Mouse (Mus musculus) gastrocnemius, postnatal 14 days (tissue): ENCODE measurements around the gene Prpf38b. TPM values are rescaled to one million over a fixed set of nuclear protein-coding genes. Genes with fewer than 3 reads are reported as not detected.
"Not testable (repeated sequence)": the region's sequence is repeated elsewhere in the genome, so short reads cannot be mapped to it uniquely, and the experiment has no call there.

ENCODE experiments used
- DNase-seq: peaks from one replicate; pipeline ENCODE4 v3.0.0; 2021; ENCODE audit warnings: mixed read lengths
- intact Hi-C: fragments of 180-260 bp; cut with DNase I; formaldehyde crosslinking; loops from one replicate; pipeline ENCODE4 v1.15.1; 2025; ENCODE audit warnings: low total_unique reads
- total RNA-seq, 2 experiments: library from RNA; stranded (reverse); gene quantifications; 2 replicates each; pipeline ENCODE4 v1.2.3; 2021

Gene Prpf38b
- total RNA-seq, 2 experiments from 2014 or later, result 18.6 to 19.5 TPM

DNA sequence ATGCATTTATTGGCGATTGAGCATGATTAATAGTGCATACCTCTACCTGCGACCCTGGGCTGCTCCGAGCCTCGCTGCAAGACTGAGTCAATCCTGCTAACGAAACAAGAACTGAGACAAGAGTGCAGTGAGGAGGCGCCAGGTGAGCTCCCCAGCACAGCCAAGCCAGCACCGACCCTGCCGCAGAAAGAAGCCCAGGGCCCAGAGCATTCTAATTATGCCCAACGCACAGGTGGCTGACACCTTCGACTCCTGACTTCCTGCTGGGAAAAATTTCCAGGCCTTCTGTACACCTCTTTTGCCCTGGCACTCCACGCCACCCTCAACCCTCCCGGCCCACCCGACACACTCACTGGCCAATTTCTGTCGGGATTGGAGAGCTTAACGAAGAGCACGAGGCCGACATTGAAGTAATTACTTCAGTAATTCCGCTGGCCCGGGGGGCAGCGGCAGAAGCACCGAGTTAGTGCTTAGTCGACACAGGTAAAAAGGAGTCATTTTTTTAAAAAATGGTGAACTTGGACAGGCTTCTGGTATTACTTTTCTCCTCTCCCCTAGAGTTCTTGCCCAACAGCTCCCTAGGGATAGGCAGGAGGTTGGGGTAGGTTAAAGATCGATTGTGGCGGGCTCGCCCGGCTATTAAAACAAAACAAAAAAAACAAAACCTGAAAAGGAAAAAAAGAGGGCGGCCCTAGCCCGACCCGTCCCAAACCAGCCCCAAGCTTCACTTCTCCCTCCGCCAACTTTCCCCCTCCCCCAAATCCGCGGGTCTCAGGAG, 1.0 kb downstream of the Prpf38b start:
- intact Hi-C loops, result loop anchor here (5.0 kb wide), 1 partner anchor 68 kb away; the partner anchor contains the start of gene Stxbp3
- peak; percentile 13 for DNase-seq

DNA sequence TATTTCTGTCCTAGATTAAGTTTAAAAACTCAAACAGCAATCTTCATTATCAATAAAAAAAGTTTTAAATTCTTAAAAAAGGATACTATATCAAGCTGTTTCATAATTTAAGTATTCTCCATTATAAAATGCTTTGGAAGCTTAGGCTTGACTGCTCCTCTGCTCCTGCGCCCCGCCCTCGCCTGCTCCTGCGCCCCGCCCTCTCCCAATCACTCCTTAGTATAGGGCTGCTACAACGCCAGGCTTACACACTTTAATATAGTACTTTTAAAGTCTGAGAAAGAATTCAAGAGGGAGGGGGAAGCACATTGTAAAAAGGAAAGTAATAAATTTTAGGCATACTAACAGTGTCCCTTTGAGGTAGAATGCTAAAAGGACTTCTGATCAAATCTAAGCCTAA, 8.6 kb downstream of the Prpf38b start:
- intact Hi-C loops, result no loop called here

DNA sequence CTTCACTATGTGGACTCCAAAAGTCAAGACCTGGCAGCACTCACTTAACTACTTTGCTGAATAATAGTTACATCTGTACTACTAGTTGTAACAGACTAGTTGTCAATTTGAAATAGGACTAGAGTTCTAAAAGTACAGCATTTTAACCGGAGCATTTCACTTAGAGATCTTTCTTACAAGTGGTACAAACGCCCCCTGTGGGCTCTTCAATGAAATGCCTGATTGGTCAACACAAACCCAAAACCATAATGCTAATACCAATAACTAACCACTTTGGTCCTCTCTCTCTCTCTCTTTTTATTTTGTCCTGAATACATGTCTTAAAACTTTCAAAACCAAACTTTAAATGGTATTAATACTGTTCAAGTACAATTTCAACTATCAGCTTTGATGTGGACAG, 9.5 kb downstream of the Prpf38b start:
- intact Hi-C loops, result no loop called here
- DNase-seq, result no peak

More for the DNA sequence above, 8.6 kb downstream of the Prpf38b start:
- DNase-seq, result no peak

DNA sequence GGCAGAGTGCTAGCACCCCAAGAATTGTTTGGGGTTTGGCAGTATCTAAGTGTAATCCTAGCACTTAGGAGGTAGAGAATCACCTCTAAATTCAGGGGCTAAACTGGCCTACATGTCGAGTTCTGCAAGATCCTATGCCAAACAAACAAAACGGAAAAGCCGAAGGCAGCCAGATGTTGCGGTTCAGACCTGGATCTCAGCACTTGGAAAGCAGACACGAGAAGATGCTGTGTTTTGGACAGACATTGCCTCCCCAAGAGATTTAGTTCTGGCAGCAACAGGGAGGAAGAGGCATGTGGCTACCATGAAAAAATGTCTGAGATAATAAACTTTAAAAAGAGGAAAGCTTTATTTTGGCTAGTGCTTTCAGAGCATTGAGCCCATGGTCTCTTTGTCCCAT, 10.8 kb downstream of the Prpf38b start:
- intact Hi-C loops, result no loop called here
- DNase-seq, result no peak

DNA sequence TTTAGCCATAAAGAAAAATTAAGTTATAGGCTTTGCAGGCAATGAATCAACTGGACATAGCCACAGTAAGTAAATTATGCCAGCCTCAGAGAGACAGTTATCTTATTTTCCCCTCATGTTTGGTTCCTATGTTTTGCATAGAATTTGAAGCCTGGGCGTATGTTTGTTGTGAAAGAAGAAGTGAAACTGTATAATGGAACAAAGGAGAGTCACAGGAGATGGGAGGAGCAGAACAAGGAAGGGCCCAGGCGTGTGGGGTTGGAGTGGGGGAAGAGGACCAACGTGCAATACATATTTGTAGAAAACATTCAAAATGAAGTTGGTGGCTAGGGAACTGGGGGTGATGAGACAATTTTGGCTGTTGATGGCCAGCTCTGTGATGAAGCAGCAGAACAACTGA, 11.4 kb downstream of the Prpf38b start:
- no peak for DNase-seq
- intact Hi-C loops, result no loop called here

DNA sequence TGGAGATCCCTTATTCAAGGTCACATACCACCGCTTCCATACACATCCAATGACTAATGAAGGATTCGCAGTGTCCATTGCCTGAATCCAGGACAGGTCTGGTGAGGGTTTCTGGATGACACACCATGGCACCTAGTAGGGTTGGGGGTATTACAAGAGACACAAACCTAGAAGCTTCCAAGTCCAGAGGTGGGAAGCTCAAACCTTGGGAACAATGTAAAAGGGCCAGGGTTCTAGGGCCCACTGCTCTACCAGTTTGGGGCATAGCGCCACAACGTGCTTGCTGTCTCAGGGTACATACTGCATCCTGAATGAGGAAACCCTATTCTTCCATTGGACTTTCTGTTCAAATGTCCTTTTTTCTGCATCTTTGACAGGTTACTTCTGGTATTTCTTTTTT, 12.9 kb downstream of the Prpf38b start:
- intact Hi-C loops, result no loop called here
- DNase-seq, result no peak

DNA sequence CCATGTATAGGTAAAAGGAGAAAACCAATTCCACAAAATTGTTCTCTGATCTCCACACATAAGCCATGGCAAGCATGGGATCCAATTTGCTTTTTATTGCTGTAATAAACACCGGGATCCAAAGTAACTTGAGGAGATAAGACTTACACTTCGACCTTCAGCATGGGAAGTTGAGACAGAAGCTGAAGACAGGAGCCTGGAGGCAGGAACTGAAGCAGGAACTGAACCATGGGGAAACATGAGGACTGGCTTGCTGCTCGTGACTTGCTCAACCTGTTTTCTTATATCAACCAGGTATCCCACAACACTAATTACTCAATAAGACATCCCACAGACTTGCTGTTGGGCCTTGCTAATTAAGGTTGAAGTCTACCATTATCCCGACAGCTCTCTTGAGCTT, 18.6 kb downstream of the Prpf38b start:
- intact Hi-C loops, result no loop called here
- no peak for DNase-seq

DNA sequence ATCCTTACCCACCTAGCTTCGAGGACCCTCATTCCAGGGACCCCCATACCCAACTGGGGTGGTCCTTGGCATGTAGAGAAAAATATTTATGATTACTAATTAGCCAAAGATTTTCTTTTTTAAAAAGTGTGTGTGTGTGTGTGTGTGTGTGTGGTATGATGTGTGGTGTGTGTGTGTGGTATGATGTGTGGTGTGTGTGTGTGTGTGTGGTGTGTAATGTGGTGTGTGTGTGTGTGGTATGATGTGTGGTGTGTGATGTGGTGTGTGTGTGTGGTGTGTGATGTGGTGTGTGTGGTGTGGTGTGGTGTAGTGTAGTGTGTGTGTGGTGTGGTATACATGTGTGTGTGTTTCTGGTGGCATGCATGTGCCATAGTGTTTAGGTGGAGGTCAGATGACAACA, 19.4 kb downstream of the Prpf38b start:
- no peak for DNase-seq
- intact Hi-C loops, result no loop called here

DNA sequence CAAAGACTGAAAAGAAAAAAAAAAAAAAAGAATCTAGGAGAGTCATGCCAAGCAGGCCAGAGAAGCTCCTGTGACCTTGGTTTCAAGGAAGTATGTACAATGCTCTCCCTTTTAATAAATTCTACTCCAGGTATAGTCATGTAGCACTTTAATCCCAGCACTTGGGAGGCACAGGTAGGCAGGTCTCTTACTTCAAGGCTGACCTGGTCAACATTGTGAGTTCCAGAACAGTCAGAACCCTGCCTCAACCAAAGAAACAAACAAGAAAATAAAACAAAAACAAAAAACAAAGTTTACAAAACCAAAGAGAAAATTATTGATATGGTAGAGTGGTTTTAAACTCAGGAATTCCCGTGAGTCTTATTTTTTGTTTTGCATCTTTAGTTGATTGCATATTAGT, 21.6 kb downstream of the Prpf38b start, which contains the start of gene Fndc7:
Gene Fndc7, minus strand, starts transcription at position 101 of the 400 bp plus-strand sequence.
- no peak for DNase-seq
- intact Hi-C loops, result no loop called here

DNA sequence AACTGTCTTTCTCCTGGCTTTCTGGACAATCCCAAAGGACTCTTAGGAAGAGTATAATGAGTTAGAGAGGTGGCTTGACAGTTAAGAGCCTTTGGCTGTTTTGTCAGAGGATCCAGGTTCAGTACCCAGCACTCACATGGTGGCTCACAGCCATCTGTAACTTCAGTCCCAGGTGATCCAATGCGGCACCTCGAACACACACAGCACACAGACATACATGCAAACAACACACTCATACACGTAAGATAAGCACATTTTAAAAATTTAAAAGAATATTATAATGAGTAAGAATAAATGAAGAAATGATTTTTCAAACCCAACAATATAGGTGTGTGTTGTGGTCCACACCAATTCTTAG, 23.9 kb downstream of the Prpf38b start:
- DNase-seq, result no peak
- intact Hi-C loops, result no loop called here

DNA sequence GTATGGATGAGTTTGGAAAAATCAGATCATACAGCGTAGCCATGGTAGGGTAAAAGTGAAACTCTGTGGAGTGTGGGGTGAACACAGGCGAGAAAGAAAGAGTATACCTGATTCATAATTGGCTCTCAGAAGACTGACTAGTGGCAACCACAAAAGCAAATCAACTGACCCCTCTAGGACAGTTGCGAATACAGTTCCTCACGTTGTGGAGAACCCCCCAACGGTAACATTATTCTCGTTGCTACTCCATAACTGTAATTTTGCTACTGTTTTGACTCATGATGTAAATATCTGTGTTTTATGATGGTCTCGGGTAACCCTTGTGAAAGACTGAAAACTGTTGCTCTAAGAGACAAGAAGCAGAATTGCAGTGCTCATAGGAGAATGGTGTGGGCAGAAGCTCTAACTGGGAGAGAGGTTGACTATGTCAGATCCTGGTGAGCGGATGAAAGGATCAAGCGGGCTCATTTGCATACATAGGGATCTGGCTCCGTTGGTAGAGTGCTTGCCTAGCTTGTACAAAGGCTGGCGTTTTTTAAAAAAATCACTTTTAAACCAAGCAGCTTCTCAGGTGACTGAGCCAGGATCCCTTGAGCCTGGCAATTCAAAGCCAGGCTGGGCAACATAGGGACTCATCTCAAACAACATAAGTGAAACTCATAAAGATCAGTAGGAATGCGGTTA, 24.5 kb downstream of the Prpf38b start:
- intact Hi-C loops, result no loop called here
- DNase-seq, result no peak

DNA sequence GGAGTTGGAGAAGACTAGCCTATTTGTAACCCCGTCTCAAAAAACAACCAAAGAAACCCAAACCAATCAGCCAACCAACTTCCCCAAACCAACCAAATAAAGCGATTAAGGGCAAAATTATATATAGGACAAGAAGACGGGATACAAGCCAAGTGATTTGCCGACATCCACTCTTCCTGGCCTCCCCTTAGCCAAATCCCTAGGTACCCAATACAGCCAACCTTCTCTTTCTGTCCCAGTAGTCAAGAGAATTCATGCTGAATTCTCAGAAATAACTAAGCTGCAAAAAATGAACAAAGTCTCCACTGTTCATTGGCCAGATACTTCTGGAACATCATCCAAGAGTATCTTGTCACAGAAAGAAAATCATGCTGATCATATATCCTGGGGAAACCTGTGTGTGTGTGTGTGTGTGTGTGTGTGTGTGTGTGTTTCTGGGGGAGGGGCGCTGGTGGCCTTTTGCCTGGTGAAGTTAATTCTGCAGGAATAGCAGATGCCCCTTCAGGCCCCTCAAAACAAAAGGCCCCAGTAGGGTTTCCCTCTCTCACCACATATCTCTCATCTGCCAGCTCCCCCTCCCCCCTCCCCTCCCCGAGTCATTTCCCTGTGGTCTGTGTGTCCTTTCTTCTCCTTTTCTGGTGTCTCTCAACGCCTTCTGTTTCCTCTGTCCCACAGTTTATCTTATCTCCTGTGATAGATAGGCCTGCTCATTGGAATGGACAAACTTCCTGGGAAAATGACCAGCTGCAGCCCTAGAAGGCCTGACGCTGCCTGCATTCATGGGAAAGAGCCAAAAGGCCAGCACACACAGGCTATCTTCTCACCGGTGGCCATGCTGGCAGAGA, 25.6 kb downstream of the Prpf38b start:
- no peak for DNase-seq
- intact Hi-C loops, result no loop called here

DNA sequence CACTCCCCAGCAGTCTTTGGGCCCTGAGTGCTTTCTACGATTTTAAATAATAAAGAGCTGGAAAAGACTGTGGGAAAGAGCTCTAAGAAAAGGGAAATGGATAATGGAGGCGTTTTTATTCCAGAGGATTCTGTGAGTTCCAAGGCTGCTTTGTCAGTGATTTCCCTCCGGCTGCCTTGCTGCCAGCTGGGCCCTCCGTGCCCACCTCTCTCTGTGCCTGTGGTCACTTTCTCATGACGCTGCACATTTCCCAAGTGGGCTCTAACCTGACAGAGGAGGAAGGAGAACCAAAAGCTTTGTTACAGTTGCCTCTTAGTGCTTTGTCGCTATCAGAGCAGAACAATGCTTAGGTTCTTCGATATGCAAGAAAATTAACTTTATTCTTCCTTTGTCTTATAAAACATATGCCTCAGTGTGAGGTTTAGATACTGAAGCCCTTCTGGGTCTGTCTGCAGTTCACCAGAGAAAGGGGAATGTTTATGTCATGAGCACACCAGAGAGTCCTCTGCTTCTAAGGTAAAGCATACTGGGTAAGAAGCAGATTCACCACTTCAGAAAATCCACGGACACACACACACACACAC, 26.7 kb downstream of the Prpf38b start:
- no peak for DNase-seq
- intact Hi-C loops, result no loop called here

DNA sequence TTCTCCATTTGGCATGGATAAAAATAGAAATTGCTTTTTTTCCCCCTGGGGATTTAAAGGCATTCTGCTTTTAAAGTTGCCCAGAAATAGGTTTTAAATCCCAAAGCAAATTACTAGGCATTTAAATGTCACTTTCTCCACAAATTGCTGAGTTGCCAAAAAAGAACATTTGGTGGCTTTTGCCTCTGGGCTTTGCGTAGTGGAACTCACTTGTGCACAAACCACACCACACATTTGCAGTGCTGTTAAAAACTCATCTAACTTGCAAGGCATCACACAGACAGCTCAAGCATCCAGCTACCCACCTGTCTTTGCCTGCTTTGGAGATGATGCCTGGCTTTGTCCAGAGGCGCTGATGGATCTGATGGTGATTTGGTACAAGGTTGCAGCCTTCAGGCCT, 28.5 kb downstream of the Prpf38b start:
- no peak for DNase-seq
- intact Hi-C loops, result no loop called here

DNA sequence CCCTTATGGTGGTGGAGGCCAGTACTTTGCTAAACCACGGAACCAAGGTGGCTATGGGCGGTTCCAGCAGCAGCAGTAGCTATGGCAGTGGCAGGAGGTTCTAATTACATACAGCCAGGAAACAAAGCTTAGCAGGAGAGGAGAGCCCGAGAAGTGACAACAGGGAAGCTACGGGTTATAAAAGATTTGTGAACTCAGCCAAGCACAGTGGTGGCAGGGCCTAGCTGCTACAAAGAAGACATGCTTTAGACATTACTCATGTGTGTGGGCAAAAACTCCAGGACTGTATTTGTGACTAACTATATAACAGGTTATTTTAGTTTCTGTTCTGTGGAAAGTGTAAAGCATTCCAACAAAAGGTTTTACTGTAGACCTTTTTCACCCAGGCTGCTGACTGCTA, 29.7 kb downstream of the Prpf38b start:
- intact Hi-C loops, DNase-seq: not testable (repeated sequence)

DNA sequence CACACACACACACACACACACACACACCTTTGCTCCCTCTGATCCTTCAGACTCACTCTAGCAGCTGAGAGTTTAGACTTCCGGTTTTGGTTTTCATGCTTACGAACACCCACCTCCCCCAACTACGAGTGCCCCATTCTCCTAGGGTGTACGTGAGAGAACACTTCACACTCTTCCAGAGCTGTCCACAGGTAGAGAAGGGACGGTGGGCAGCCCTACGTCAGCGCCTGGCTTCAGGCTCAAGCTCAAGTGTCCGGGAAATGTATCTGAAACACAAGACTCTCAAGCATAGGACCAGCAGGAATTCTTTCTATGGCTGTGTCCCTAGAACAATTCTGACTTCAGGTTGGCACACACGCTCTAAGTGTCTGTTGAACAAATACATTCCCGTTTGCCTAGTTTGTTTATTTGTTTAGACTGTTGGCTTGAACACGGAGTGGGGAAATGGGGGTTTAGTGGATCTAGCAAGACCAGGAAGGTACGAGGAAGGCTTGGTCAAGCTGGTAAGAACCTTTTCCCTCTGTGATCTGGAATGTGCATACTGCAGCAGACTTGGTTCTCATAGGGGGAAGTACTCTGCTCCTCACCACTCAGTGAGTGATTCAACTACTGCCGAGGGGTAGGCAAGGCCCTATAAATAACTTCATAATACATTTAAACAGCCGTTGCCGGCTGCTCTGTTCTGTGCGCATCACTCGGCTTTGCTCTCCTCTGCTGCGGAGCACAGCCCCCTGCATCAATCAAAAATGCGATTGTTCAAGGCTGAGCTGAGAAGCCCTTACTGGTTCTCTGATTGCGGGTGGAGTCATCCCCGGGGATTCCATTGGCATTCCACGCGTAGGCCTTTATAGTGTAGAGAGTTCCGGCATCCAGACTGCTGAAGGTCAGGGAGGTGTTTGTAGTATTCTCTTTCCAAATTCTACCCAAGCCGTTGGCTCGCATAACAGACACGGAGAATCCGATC, 30.7 kb downstream of the Prpf38b start:
- no peak for DNase-seq
- intact Hi-C loops, result no loop called here

DNA sequence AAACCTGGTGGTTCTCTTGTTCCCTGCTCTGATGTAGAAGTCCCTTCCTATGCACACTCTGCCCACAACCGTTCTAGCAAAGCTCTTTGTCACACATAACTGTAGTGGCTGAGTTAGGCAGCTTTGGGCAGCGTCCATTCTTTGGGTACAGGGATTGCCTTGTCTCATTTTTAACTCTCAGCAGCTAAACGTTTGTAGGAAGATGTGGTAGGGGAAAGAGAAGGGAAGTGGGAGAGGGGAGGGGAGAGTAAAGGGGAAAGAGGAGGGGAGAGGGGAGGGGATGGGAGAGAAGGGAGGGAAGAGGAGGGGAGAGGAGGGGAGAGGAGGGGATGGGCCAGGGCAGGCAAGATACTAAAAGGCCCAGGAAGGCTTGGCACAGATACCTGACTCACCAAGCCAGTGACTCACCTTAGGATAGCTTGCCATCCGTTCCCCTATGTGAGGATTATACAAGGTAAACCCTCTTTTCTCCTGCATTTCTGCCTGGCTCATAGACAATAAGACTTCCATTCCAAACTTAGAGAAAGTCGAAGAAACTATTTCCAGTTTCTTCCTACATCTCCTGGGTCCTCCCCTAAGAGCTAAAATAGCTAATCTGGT, 31.6 kb downstream of the Prpf38b start:
- intact Hi-C loops, result no loop called here
- DNase-seq, result no peak

DNA sequence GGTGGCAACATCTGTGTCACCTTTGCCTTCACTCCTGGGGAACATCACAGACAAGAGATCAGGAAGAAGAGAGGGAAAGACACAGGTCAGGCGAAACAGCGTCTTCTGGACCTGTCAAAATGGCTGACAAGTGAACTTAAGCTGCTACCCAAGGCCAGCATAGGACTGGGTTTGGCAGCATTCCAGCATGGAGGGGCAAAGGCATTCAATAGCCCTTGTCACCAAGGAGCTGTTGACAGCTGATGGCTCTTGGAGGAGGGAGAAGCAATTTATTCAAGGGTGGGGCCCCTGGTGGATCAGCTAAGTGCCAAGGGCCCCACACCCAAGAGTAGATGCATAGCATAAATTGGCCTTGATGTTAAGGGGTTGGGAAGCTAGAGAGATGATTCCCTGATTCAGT, 32.4 kb downstream of the Prpf38b start:
- intact Hi-C loops, result no loop called here
- DNase-seq, result no peak
